8 mouse cellular contexts compared by ENCODE assay signal in genomic region chr13:34342286-34342890, GRCm38 (mm10). TPM values are rescaled to one million over a fixed set of nuclear protein-coding genes. Genes with fewer than 3 reads are reported as not detected.
DNase-seq lines count a peak whose midpoint lies in the region; ATAC-seq and TF ChIP-seq lines count a peak whose summit lies in the region.

No protein-coding gene starts in this region.

- no peak for TF ChIP-seq POLR2A in kidney, adult 2 months (IDR thresholded peaks at IDR 0.05; ENCODE audit: low read depth, low read length)
- TF ChIP-seq POLR2A in brain, embryonic 14.5 days (IDR thresholded peaks at IDR 0.05; ENCODE audit: borderline replicate concordance, extremely low read depth, insufficient read depth, insufficient read length, poor library complexity, severe bottlenecking): no peak

- H3K27ac ChIP-seq in kidney, adult 2 months (ENCODE audit: insufficient read depth, low read depth, low read length): no peak overlapping the region
- H3K27ac ChIP-seq in hindbrain, embryonic 13.5 days: no peak overlapping the region
- H3K27ac ChIP-seq in midbrain, embryonic 11.5 days (ENCODE audit: low read depth, low read length): no peak overlapping the region

- H3K9ac ChIP-seq in hindbrain, embryonic 13.5 days: peak overlapping the region; percentile 95
- peak overlapping the region; percentile 96 for H3K9ac ChIP-seq in midbrain, embryonic 11.5 days (ENCODE audit: low read length)

- TF ChIP-seq CTCF in kidney, adult 2 months (conservative IDR thresholded peaks at IDR 0.05; ENCODE audit: insufficient read depth, insufficient read length, low read depth, low read length): no peak
- no peak for TF ChIP-seq CTCF in brain, embryonic 14.5 days (IDR thresholded peaks at IDR 0.05; ENCODE audit: borderline replicate concordance, extremely low read depth, insufficient read depth, insufficient read length)

- no peaks in the 10 kb centered on the region for H3K27me3 ChIP-seq in kidney, adult 2 months (replicated peaks; ENCODE audit: control insufficient read depth, insufficient read depth, low read length)
- no peaks in the 10 kb centered on the region for H3K27me3 ChIP-seq in hindbrain, embryonic 13.5 days
- no peaks in the 10 kb centered on the region; the same call in 1 of the 2 replicates for H3K27me3 ChIP-seq in midbrain, embryonic 11.5 days (ENCODE audit: control insufficient read depth, insufficient read depth, low read length)

- no peak for ATAC-seq in hindbrain, embryonic 13.5 days (ENCODE audit: low FRiP score)
- ATAC-seq in midbrain, embryonic 11.5 days (ENCODE audit: low FRiP score): no peak

- H3K36me3 ChIP-seq in kidney, adult 2 months (ENCODE audit: control insufficient read depth, insufficient read depth, low read length): no peaks in the 10 kb centered on the region
- no peaks in the 10 kb centered on the region; the same call in 1 of the 2 replicates for H3K36me3 ChIP-seq in hindbrain, embryonic 13.5 days
- H3K36me3 ChIP-seq in midbrain, embryonic 11.5 days (ENCODE audit: control insufficient read depth, insufficient read depth, low read length): no peaks in the 10 kb centered on the region

- peak overlapping the region; percentile 91 for H3K4me2 ChIP-seq in hindbrain, embryonic 13.5 days
- H3K4me2 ChIP-seq in midbrain, embryonic 11.5 days: peak overlapping the region; percentile 98

- 60% methylated on average over 6 of the region's 6 CpGs for WGBS in kidney, adult 2 months
- WGBS in hindbrain, embryonic 13.5 days: 24% methylated on average over 6 of the region's 6 CpGs
- WGBS in midbrain, embryonic 11.5 days: 36% methylated on average over 6 of the region's 6 CpGs

- H3K4me1 ChIP-seq in kidney, adult 2 months (ENCODE audit: control insufficient read depth, insufficient read depth, low read length): no peaks in the 10 kb centered on the region
- H3K4me1 ChIP-seq in hindbrain, embryonic 13.5 days (replicated peaks): peaks cover 45% of the 10 kb centered on the region
- H3K4me1 ChIP-seq in midbrain, embryonic 11.5 days (ENCODE audit: control insufficient read depth, insufficient read depth, low read length): peaks cover 28% of the 10 kb centered on the region

- DNase-seq in kidney, adult 2 months: no peak
- DNase-seq in kidney, adult 9 months: no peak
- peak; percentile 37 for DNase-seq in brain, embryonic 14.5 days (ENCODE audit: low read depth)
- no peak for DNase-seq in midbrain, embryonic 11.5 days (ENCODE audit: low spot score, missing footprints)
- no peak for DNase-seq in gastrocnemius, adult 18-20 months (ENCODE audit: low spot score)
- DNase-seq in layer of hippocampus, postnatal 25 days (ENCODE audit: extremely low spot score in 1 of 2, low spot score in 1 of 2): no peak
- DNase-seq in ovary, adult 18-20 months (ENCODE audit: low spot score): no peak

- no peaks in the 10 kb centered on the region for H3K9me3 ChIP-seq in hindbrain, embryonic 13.5 days
- H3K9me3 ChIP-seq in midbrain, embryonic 11.5 days (ENCODE audit: control insufficient read depth, low read length): no peaks in the 10 kb centered on the region

- peak overlapping the region; percentile 42 for H3K4me3 ChIP-seq in kidney, adult 2 months (ENCODE audit: insufficient read depth, low read depth, low read length)
- peak overlapping the region; percentile 90 for H3K4me3 ChIP-seq in hindbrain, embryonic 13.5 days
- H3K4me3 ChIP-seq in midbrain, embryonic 11.5 days (ENCODE audit: low read depth, low read length): peak overlapping the region; percentile 89

RNA-seq across cellular contexts. Expression of gene Slc22a23, which starts 2.6 kb away (rescaled TPM):
- 76.1 and 90.7 TPM in 2 replicates for polyA plus RNA-seq in kidney, adult 2 months (2012; rRNA removed)
- polyA plus RNA-seq in brain, embryonic 14.5 days (2012; rRNA removed): 67.8 and 87.6 TPM in 2 replicates
- polyA plus RNA-seq in hindbrain, embryonic 13.5 days (2015; fragmentation: Nextera tagmentation; extraction: Ambion mirVana): 12.7 and 12.8 TPM in 2 replicates
- polyA plus RNA-seq in midbrain, embryonic 11.5 days (2014; fragmentation: Nextera tagmentation; extraction: Ambion mirVana): 14.0 and 18.5 TPM in 2 replicates
- 10 to 100 TPM; 10.2 to 13.1 TPM for total RNA-seq in gastrocnemius, adult 18-20 months (2021)
- 10 to 100 TPM; 43.3 to 43.7 TPM for total RNA-seq in layer of hippocampus, postnatal 25 days (2021)
